Mouse (Mus musculus) cerebellum, postnatal 25 days (tissue): ENCODE data around the gene Dchs1.
A peak's percentile ranks its signal among the peaks of the same experiment; 100 is the strongest.

Experiments
- DNase-seq, 2 experiments: peaks; one replicate each; pipeline ENCODE4 v3.0.0; 2021; ENCODE audit warnings: mixed read lengths in 2 of 2

The Dchs1 gene

GRCm38 (mm10) chr7:105787285-105788140 lies at the start of gene Dchs1:
Gene Dchs1, minus strand, starts transcription at chr7:105787654.
- DNase-seq = peak; percentile 21 to 42

- no peak for DNase-seq
Measured at GRCm38 (mm10) chr7:105824281-105824680, 36.8 kb upstream of the Dchs1 start.

- DNase-seq = peak in 1 of 2 experiments; percentile 19
Measured at GRCm38 (mm10) chr7:105818483-105818882, 31.0 kb upstream of the Dchs1 start.

- DNase-seq = no peak
Measured at GRCm38 (mm10) chr7:105816736-105817135, 29.3 kb upstream of the Dchs1 start.

GRCm38 (mm10) chr7:105813326-105813725 lies 25.9 kb upstream of the Dchs1 start:
- no peak for DNase-seq

- no peak for DNase-seq
Measured at GRCm38 (mm10) chr7:105812566-105812965, 25.1 kb upstream of the Dchs1 start.

- peak in 1 of 2 experiments; percentile 25 for DNase-seq
Measured at GRCm38 (mm10) chr7:105811516-105811915, 24.1 kb upstream of the Dchs1 start.

- peak; percentile 100 for DNase-seq
Measured at GRCm38 (mm10) chr7:105810877-105811489, 23.5 kb upstream of the Dchs1 start, which contains the start of gene Mrpl17. Gene Mrpl17, minus strand, starts transcription at chr7:105811099.

GRCm38 (mm10) chr7:105810280-105810876 lies 22.9 kb upstream of the Dchs1 start:
- no peak for DNase-seq

GRCm38 (mm10) chr7:105809836-105810235 lies 22.4 kb upstream of the Dchs1 start:
- no peak for DNase-seq

GRCm38 (mm10) chr7:105808385-105808784 lies 20.9 kb upstream of the Dchs1 start:
- no peak for DNase-seq

- no peak for DNase-seq
Measured at GRCm38 (mm10) chr7:105806716-105807115, 19.3 kb upstream of the Dchs1 start.

- no peak for DNase-seq
Measured at GRCm38 (mm10) chr7:105806125-105806524, 18.7 kb upstream of the Dchs1 start.

- no peak for DNase-seq
Measured at GRCm38 (mm10) chr7:105803428-105803827, 16.0 kb upstream of the Dchs1 start.

- no peak for DNase-seq
Measured at GRCm38 (mm10) chr7:105802771-105803170, 15.3 kb upstream of the Dchs1 start.

GRCm38 (mm10) chr7:105802312-105802711 lies 14.9 kb upstream of the Dchs1 start:
- no peak for DNase-seq

- no peak for DNase-seq
Measured at GRCm38 (mm10) chr7:105796972-105797371, 9.5 kb upstream of the Dchs1 start.

GRCm38 (mm10) chr7:105795759-105796366 lies 8.4 kb upstream of the Dchs1 start:
- DNase-seq = no peak

GRCm38 (mm10) chr7:105793701-105794100 lies 6.2 kb upstream of the Dchs1 start:
- no peak for DNase-seq

GRCm38 (mm10) chr7:105791147-105791546 lies 3.7 kb upstream of the Dchs1 start:
- DNase-seq = no peak

- peak in 1 of 2 experiments; percentile 24 for DNase-seq
Measured at GRCm38 (mm10) chr7:105786506-105787284, 759 bp downstream of the Dchs1 start.

GRCm38 (mm10) chr7:105784556-105784955 lies 2.9 kb downstream of the Dchs1 start:
- DNase-seq = no peak
